12 mouse cellular contexts compared by ENCODE assay signal in genomic region chr2:162307996-162308395, GRCm38 (mm10).
"Had no signal": no experiment of that assay in that cellular context is flagged by ENCODE, and none has a peak within 500 bp of the region (broad histone marks: within the 10 kb centered on the region; RNA-seq: fewer than 3 reads in every experiment).

No protein-coding gene starts in this region.

- H3K4me1 ChIP-seq: liver, embryonic 13.5 days had no signal

- H3K27me3 ChIP-seq: liver, embryonic 13.5 days had no signal

- H3K9me3 ChIP-seq: liver, embryonic 13.5 days had no signal

- H3K27ac ChIP-seq: left cerebral cortex, adult 2 months; liver, embryonic 13.5 days had no signal

- H3K4me3 ChIP-seq: left cerebral cortex, adult 2 months; liver, embryonic 13.5 days had no signal

- DNase-seq: kidney, adult 9 months; kidney, postnatal 25 days; layer of hippocampus, postnatal 36 days; liver, embryonic 13.5 days; lung, adult 2 months; lung, postnatal 14 days; lung, postnatal 4 days; midbrain, embryonic 14.5 days; thymus, adult 18-20 months; thymus, postnatal 36 days had no signal

- H3K36me3 ChIP-seq: liver, embryonic 13.5 days had no signal

- H3K4me2 ChIP-seq: liver, embryonic 13.5 days; midbrain, embryonic 11.5 days had no signal

- H3K9ac ChIP-seq: liver, embryonic 13.5 days had no signal
